Mouse (Mus musculus): Measurements from ENCODE around the gene Parvg. TPM values are rescaled to one million over a fixed set of nuclear protein-coding genes. Genes with fewer than 3 reads are reported as not detected.

The Parvg gene
- polyA plus RNA-seq (2014; fragmentation: Illumina TruSeq; extraction: RNeasy Lipid Tissue Mini Kit (QIAGEN cat#74804); ENCODE audit: low read depth, low replicate concordance): not detected

GRCm38 (mm10) chr15:84323966-84324869 lies at the start of gene Parvg:
Gene Parvg, plus strand, starts transcription at chr15:84324026.

Other genes starting within 250 kb of the Parvg start
- not detected for gene Sult4a1, start 218.3 kb upstream of the Parvg start, polyA plus RNA-seq (2014; fragmentation: Illumina TruSeq; extraction: RNeasy Lipid Tissue Mini Kit (QIAGEN cat#74804); ENCODE audit: low read depth, low replicate concordance)
- not detected for gene Pnpla5, start 200.9 kb upstream of the Parvg start, polyA plus RNA-seq (2014; fragmentation: Illumina TruSeq; extraction: RNeasy Lipid Tissue Mini Kit (QIAGEN cat#74804); ENCODE audit: low read depth, low replicate concordance)
- not detected for gene Pnpla3, start 156.2 kb upstream of the Parvg start, polyA plus RNA-seq (2014; fragmentation: Illumina TruSeq; extraction: RNeasy Lipid Tissue Mini Kit (QIAGEN cat#74804); ENCODE audit: low read depth, low replicate concordance)
- 72.2 TPM for gene Samm50, start 131.8 kb upstream of the Parvg start, polyA plus RNA-seq (2014; fragmentation: Illumina TruSeq; extraction: RNeasy Lipid Tissue Mini Kit (QIAGEN cat#74804); ENCODE audit: low read depth, low replicate concordance)
- gene Parvb, start 92.0 kb upstream of the Parvg start, polyA plus RNA-seq (2014; fragmentation: Illumina TruSeq; extraction: RNeasy Lipid Tissue Mini Kit (QIAGEN cat#74804); ENCODE audit: low read depth, low replicate concordance): 1.4 TPM
- gene Shisal1, start 123.1 kb downstream of the Parvg start, polyA plus RNA-seq (2014; fragmentation: Illumina TruSeq; extraction: RNeasy Lipid Tissue Mini Kit (QIAGEN cat#74804); ENCODE audit: low read depth, low replicate concordance): 0.28 TPM
- gene Rtl6, start 233.8 kb downstream of the Parvg start, polyA plus RNA-seq (2014; fragmentation: Illumina TruSeq; extraction: RNeasy Lipid Tissue Mini Kit (QIAGEN cat#74804); ENCODE audit: low read depth, low replicate concordance): 1.3 TPM